Mouse (Mus musculus): ENCODE data around the gene 1110032F04Rik.

The 1110032F04Rik gene

DNA sequence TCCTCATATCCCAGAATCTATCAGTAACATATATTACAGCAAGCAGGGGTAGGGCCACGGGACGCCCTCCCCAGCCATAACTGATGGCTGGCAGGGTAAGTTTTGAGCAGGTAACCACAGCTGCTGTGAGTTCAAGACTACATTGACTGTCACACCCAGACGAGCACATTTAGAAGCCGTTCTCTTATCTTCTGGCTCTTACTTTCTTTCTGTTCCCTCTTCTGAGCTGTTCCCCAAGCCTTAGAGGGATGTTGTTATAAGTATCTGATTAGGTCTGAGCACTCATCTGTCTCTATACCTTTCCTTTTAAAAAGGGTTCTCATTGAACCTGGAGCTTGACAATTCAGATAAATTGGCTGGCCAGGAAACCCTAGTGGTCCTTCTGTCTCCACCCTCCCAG is 38.1 kb downstream of the 1110032F04Rik start:
- no peak for DNase-seq (ENCODE audit: low read depth)

Data from 416B (cell line).